Mouse (Mus musculus) thymus, adult 2 months (tissue): ENCODE results near the gene Sntg2.

Source experiments
- CTCF ChIP-seq: fragments of 200-500 bp; IDR thresholded peaks from 2 replicates; pipeline ENCODE4 v1.5.1; 2012; ENCODE audit warnings: mild to moderate bottlenecking, control low read depth, low read length, moderate library complexity, borderline replicate concordance; ENCODE audit not compliant: control insufficient read depth, poor library complexity, insufficient read depth; ENCODE audit errors: extremely low read depth
- POLR2A ChIP-seq: fragments of 200-500 bp; IDR thresholded peaks from 2 replicates; pipeline ENCODE4 v1.6.1; 2012; ENCODE audit warnings: mild to moderate bottlenecking, low read length, control low read depth, moderate library complexity; ENCODE audit not compliant: control insufficient read depth, poor library complexity, insufficient read depth; ENCODE audit errors: extremely low read depth

GRCm38 (mm10) chr12:30208527-30208926 lies 164.6 kb downstream of the Sntg2 start:
- TF ChIP-seq CTCF (no peak), POLR2A (no peak)
